Mouse (Mus musculus) thymus, adult 2 months (tissue): ENCODE results near the gene Qk. TPM values are rescaled to one million over a fixed set of nuclear protein-coding genes. Genes with fewer than 3 reads are reported as not detected.

ENCODE experiments used
- DNase-seq: peaks from one replicate; pipeline ENCODE4 v3.0.0; 2021
- H3K27ac ChIP-seq: fragments of 200-500 bp; 2 replicates; pipeline ENCODE4 v1.5.1; 2012; ENCODE audit warnings: low read length, control low read depth; ENCODE audit not compliant: control insufficient read depth, insufficient read depth
- H3K27me3 ChIP-seq: fragments of 200-500 bp; 2 replicates; pipeline ENCODE4 v1.6.1; 2012; ENCODE audit warnings: mild to moderate bottlenecking, low read length, moderate library complexity, mixed read lengths; ENCODE audit not compliant: control insufficient read depth, insufficient read depth
- H3K36me3 ChIP-seq: fragments of 200-500 bp; 2 replicates; pipeline ENCODE4 v1.6.1; 2012; ENCODE audit warnings: mild to moderate bottlenecking, low read length, moderate library complexity; ENCODE audit not compliant: control insufficient read depth, insufficient read depth
- H3K4me1 ChIP-seq: fragments of 200-500 bp; replicated peaks from 2 replicates; pipeline ENCODE4 v1.6.1; 2012; ENCODE audit warnings: low read length; ENCODE audit not compliant: control insufficient read depth, insufficient read depth
- H3K4me3 ChIP-seq: fragments of 200-500 bp; 2 replicates; pipeline ENCODE4 v1.5.1; 2012; ENCODE audit warnings: mild to moderate bottlenecking, low read length, control low read depth, moderate library complexity; ENCODE audit not compliant: control insufficient read depth, insufficient read depth
- CTCF ChIP-seq: fragments of 200-500 bp; IDR thresholded peaks from 2 replicates; pipeline ENCODE4 v1.5.1; 2012; ENCODE audit warnings: mild to moderate bottlenecking, control low read depth, low read length, moderate library complexity, borderline replicate concordance; ENCODE audit not compliant: control insufficient read depth, poor library complexity, insufficient read depth; ENCODE audit errors: extremely low read depth
- POLR2A ChIP-seq: fragments of 200-500 bp; IDR thresholded peaks from 2 replicates; pipeline ENCODE4 v1.6.1; 2012; ENCODE audit warnings: mild to moderate bottlenecking, low read length, control low read depth, moderate library complexity; ENCODE audit not compliant: control insufficient read depth, poor library complexity, insufficient read depth; ENCODE audit errors: extremely low read depth
- WGBS: fragments of 180-500 bp; shearing (Covaris S2); methylation state at CpG from one replicate; pipeline ENCODE4 v1.1.7; 2018; 5-methylcytosine and 5-hydroxymethylcytosine counted together
- polyA plus RNA-seq: library from polyadenylated mRNA; depleted of rRNA; stranded (reverse); fragments of >200 nt; gene quantifications from 2 replicates; pipeline ENCODE4 v1.2.3, GENCODE M21; 2012

Gene Qk
- polyA plus RNA-seq, 1 experiment, result 182 TPM

DNA sequence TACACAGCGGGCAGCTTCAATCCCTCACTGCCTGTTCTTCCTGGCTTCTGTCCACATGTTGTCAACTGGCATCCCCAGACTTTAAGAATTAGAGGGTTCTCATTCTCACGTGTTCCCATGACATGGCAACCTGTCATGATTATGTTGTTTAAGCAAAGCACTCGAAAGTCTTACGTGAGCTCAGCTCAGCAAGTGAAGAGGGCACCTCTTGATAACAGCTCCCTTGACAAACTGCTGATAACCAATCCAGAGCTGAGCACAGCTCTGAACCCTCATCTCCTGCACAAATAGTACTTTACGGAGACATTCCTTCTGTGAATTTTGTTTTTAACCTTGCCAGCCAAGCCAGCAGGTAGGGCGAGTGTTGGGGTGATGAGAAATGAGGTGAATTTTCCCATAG lies 159.2 kb downstream of the Qk start:
- DNase-seq, result no peak
- H3K4me3 ChIP-seq, result no peak overlapping the region

DNA sequence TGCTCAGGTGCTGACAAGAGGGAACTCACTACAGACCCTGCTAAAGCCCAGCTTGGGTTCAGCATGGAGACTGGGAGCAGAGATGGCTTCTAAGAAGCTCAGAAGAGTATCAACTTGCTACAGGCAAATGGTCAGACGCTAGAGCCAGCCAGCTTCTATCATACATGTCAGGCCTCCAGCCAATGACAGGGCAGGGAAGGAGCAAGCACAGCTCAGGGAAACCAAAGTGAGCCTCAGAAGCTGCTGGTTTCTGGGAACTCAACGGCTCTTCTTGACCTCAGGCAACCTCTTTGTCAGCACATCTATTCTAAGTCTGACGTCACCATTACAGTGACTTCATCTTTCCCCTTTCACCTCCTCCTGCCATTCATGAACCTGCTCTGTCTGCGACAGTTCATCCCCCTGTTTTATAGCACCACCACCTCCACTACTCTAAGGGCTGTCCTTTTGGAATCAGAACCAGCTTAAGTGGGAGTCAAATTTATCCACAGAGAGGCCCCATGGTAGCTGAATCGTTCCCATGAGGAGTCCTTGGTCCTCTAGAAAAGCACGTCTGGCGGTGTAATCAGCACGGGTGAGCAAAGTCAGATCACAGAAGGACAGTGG lies 166.7 kb downstream of the Qk start:
- no peak for TF ChIP-seq CTCF
- no peak for TF ChIP-seq POLR2A
- Histone ChIP-seq H3K36me3 (no peaks in the 10 kb centered on the region), H3K4me3 (no peak overlapping the region), H3K4me1 (no peaks in the 10 kb centered on the region), H3K27me3 (no peaks in the 10 kb centered on the region), H3K27ac (no peak overlapping the region)
- no peak for DNase-seq
- 76% methylated on average over 8 of the region's 8 CpGs for WGBS

More for the DNA sequence above, 159.2 kb downstream of the Qk start:
- WGBS, result 94% methylated on average over 6 of the region's 6 CpGs
- TF ChIP-seq POLR2A (no peak), CTCF (no peak)
- Histone ChIP-seq H3K4me1 (no peaks in the 10 kb centered on the region), H3K36me3 (no peaks in the 10 kb centered on the region), H3K27ac (no peak overlapping the region), H3K27me3 (no peaks in the 10 kb centered on the region)
